Mouse (Mus musculus): ENCODE results near the gene Akr1b10.
A peak's percentile ranks its signal among the peaks of the same experiment; 100 is the strongest.
"Not testable (repeated sequence)": the region's sequence is repeated elsewhere in the genome, so short reads cannot be mapped to it uniquely, and the experiment has no call there.

The Akr1b10 gene

GRCm38 (mm10) chr6:34384110-34384661 is at the start of gene Akr1b10:
Gene Akr1b10, plus strand, starts transcription at chr6:34384218.
- peak; percentile 86 for DNase-seq (ENCODE audit: low read depth, low spot score)

- no peak for DNase-seq (ENCODE audit: low read depth, low spot score)
Measured at GRCm38 (mm10) chr6:34334673-34335072, 49.3 kb upstream of the Akr1b10 start.

- DNase-seq (ENCODE audit: low read depth, low spot score): no peak
Measured at GRCm38 (mm10) chr6:34337799-34338198, 46.2 kb upstream of the Akr1b10 start.

DNA sequence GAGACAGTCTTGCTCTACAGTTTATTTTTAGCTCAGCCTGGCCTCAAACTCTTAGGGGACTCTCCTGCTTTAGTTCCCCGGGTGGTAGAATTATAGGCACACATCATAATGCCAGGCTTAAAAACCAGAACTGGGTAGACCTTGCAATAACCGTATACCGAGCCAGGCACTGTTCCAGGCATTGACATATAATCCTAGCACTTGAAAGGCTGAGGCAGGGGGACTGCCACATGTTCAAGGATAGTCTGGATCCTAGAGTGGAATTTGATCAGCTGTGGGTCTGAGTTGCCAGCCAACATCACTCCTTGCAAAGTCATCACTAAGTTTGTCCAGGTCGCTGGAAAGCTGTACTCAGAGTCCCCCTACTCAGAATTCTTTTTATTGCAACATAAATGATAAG is 42.0 kb upstream of the Akr1b10 start:
- no peak for DNase-seq (ENCODE audit: low read depth, low spot score)

DNA sequence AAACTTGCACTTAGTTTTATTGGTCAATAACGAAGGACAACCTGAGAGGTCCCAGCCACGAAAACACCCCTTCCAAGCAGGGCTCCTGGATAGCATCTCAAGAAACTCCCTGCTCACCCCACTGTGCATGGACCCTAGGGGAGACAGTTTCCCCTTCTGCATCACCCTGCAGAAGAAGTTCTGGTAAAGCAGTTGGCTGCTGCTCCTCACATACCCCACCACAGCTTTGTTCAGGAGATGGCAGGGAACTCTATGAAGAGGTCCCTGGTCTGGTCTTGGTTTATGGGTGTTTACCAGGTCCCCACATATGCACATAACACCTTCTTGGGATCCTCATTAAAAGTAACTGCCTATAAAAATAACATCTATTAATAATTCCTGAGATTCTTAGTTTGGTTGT is 41.5 kb upstream of the Akr1b10 start:
- DNase-seq (ENCODE audit: low read depth, low spot score): no peak

DNA sequence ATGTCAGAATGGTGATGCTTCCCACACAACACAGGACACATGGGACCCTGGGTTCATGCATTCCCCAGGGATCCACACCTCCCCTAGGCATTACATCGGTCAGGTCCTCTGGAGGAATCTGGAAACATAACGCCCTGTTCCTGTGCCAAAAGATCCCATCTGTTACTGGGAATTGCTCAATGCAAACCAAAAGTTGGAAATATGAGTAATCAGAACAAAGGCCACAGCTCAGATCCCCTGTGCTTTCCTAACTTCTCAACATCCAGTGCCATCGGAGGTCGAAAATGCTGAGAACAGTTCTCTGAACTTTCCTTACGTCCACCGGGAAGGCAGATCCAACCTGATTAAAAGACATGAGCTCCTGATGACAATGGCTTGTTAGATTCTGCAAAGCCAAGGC is 40.6 kb upstream of the Akr1b10 start:
- peak; percentile 94 for DNase-seq (ENCODE audit: low read depth, low spot score)

DNA sequence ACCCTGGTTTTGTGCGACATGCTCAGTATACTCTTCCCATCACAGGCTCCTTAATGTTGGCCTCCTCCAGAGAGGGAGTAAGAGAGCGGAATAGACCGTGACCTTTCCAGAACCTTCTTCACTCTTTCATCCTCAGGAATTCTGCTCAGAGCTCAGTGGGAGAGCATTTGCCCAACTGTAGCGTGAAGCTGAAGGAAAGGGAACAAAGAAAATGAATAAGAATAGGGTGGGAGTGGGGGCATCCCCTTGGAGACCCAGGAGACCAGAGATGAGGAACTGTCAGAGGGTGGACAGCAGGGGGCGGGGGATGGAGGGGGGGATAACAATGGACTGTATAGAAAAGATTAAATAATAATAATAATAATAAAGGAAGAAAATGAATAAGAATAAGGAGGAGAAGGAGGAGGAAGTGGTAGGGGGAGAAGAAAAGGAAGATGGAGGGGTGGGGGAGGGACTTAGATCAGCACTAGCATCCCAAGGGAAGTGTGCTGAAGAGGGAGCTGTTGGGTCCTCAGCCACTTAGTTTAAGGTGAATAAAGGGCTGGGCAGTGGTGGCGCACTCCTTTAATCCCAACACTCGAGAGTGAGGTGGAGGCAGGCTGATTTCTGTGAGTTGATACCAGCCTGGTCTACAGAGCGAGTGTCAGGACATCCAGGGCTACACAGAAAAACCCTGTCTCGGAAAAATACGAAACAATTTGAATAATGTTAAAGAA is 39.7 kb upstream of the Akr1b10 start:
- no peak for DNase-seq (ENCODE audit: low read depth, low spot score)

DNA sequence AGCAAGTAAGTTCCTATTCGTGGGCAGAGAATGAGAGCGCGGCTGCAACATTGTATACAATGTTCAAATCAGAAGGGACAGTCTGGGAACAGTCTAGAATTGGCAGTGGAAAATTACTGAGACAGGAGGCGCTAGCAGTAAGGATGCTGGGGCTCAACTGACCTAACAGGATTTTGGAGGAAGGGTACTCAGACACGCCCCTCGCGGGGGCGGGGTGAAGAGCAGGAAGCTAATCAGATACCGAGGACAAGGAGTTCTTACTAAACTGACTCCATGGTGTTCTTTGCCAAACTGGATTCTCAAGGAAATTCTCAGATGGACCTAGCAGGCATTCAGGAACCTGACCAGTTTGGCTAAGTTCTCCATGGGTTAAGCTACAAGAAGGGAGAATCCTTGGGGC is 39.1 kb upstream of the Akr1b10 start:
- DNase-seq (ENCODE audit: low read depth, low spot score): no peak

GRCm38 (mm10) chr6:34346096-34346898 is 37.7 kb upstream of the Akr1b10 start:
- DNase-seq (ENCODE audit: low read depth, low spot score): peak; percentile 91

DNA sequence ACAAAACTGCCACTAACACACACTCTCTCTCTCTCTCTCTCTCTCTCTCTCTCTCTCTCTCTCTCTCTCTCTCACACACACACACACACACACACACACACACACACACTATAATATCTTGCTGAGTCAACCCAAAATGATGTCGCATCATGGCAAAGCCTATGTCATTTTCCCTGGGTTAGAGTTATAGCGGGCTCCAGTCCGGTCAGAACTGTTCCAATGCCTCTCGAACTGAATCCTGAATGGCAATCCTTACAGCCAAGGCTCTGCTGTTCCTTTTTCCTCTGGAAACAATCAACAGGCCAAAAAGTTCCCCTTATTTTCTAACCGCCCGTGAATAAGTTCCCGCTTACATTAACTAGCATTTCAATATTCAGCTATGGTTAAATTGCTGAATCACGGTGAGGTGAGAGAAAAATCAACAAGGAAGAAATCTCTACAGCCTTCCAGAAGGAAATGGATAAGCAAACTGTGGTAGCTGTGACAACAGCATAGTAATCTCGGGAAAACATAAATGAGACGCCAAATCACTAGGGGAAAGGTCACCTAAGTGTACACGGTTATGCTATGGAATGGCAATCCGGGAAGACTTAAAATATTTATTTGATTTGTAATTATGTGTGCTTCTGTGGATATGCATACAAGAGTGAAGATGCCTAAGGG is 33.9 kb upstream of the Akr1b10 start:
- DNase-seq (ENCODE audit: low read depth, low spot score): no peak

GRCm38 (mm10) chr6:34351481-34351880 is 32.5 kb upstream of the Akr1b10 start:
- not testable (repeated sequence) for DNase-seq (ENCODE audit: low read depth, low spot score)

- no peak for DNase-seq (ENCODE audit: low read depth, low spot score)
Measured at GRCm38 (mm10) chr6:34352401-34352800, 31.6 kb upstream of the Akr1b10 start.

- DNase-seq (ENCODE audit: low read depth, low spot score): peak; percentile 83
Measured at GRCm38 (mm10) chr6:34353658-34354353, 30.2 kb upstream of the Akr1b10 start, which contains the start of gene Akr1b8. Gene Akr1b8, plus strand, starts transcription at chr6:34354119.

- DNase-seq (ENCODE audit: low read depth, low spot score): peak; percentile 65
Measured at GRCm38 (mm10) chr6:34354354-34355348, 29.4 kb upstream of the Akr1b10 start.

DNA sequence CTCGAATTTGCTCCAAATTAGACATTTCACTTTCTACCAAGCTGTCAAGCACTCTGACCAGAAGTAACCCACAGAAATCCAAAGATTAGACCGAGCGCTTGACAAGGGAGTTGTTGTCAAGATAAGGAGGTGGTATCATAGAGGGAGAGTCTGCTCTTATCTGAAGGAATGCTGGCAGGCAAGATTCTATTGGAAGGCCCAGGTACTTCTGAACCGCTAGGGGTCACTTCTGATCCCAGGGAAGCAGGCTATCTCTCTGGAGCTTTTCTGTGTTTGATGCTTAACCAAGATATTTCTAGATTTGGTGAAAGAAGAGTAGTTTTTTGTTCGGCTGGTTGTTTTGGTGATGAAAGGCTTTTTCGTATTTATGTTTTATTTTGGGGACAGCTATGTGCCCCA is 28.7 kb upstream of the Akr1b10 start:
- DNase-seq (ENCODE audit: low read depth, low spot score): peak; percentile 57

GRCm38 (mm10) chr6:34355841-34356240 is 28.2 kb upstream of the Akr1b10 start:
- DNase-seq (ENCODE audit: low read depth, low spot score): no peak

GRCm38 (mm10) chr6:34364217-34365136 is 19.5 kb upstream of the Akr1b10 start:
- DNase-seq (ENCODE audit: low read depth, low spot score): no peak

DNA sequence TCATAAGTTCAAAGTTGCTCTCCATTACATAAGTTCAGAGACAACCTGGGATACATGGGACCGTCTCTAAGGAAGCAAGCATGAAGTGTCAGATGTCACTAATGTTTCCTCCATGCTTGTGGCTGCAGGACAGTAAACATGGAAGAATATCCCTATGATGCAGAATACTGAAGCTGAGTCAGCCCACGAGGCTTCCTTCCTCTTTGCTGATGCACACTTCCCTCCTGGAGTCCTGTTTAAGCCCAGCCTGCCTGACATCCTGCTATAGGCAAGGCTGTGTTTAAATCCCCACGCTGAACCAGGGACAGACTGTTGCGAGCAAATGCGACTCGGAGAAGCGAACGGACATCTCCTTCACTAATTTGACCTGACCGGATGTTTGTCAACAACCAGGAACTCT is 16.0 kb upstream of the Akr1b10 start:
- DNase-seq (ENCODE audit: low read depth, low spot score): no peak

DNA sequence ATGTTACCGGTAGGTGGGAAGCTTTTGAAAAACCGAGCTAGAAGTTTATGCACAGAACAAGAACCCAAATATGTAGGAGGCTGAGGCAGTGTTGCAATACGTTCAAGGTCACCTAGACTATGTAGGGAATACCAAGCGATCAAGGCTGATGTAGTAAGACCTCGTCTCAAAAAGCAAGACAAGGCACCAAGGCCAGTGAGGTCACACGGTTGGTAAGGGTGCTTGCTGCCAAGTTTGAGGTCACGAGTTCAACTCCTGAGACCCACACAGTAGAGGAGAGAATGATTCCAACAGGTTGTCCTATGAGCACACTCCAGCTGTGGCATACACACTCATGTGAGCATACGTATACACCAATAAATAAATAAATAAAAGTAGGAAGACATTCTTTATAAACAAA is 13.9 kb upstream of the Akr1b10 start:
- no peak for DNase-seq (ENCODE audit: low read depth, low spot score)

Data from 3T3-L1 (cell line).